Mouse (Mus musculus): ENCODE measurements around the gene Gm14408. TPM values are rescaled to one million over a fixed set of nuclear protein-coding genes. Genes with fewer than 3 reads are reported as not detected.

Gene Gm14408
- polyA plus RNA-seq (2017; shearing (Covaris generic)), result not detected

DNA sequence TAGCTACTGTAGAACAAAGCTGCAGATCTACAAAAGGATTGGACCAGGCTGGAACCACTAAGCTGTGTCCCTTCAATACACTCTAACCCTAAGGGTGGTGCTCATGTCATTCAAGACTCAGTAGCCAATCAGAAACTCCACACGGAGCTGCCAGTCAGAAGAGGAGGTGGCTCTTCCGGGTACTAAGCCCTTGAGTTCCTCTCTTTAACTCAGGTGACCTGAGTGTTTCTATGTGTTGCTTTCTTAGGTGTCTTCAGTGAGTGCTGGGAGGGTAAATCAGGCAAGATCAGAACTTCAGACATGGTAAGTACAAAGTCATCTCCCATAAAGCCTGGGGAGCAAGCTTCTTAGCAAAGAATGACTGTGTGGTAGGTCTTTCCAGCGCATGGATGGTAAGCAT, at the start of gene Gm14408:
TSS of gene Gm14408 (plus strand) at position 301 of the 400 bp plus-strand sequence.

DNA sequence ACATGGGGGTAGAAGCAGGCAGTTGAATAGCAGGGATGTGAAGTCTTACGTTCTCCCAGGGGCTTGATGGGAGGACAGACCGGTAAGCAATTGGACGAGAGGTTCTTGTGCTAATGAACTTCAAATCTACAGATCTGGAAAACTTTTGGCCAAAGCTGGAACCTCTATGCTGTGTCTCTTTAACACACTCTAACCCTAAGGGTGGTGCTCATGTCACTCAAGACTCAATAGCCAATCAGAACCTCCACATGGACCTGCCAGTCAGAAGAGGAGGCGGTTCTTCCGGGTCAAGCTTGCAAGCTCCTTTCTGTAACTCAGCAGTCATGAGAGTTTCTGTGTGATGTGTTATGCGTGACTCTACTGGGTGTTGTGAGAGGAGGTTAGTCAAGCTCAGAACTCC, 32.6 kb upstream of the Gm14408 start, which contains the start of gene Gm14295:
TSS of gene Gm14295 (plus strand) at position 301 of the 400 bp plus-strand sequence.

Other genes starting within 250 kb of the Gm14408 start
- gene Gm14308, start 194.8 kb upstream of the Gm14408 start, polyA plus RNA-seq (2017; shearing (Covaris generic)), result 1.6 TPM
- 6.8 TPM for gene Zfp973, start 160.6 kb upstream of the Gm14408 start, polyA plus RNA-seq (2017; shearing (Covaris generic))
- gene Gm14305, start 122.8 kb upstream of the Gm14408 start, polyA plus RNA-seq (2017; shearing (Covaris generic)), result 6.4 TPM
- gene Gm14295, start 32.5 kb upstream of the Gm14408 start, polyA plus RNA-seq (2017; shearing (Covaris generic)), result 6.8 TPM
- 4.5 TPM for gene Gm14296, start 96.7 kb downstream of the Gm14408 start, polyA plus RNA-seq (2017; shearing (Covaris generic))
- gene Gm14419, start 169.8 kb downstream of the Gm14408 start, polyA plus RNA-seq (2017; shearing (Covaris generic)), result 2.0 TPM
- 0.53 TPM for gene Gm14401, start 243.2 kb downstream of the Gm14408 start, polyA plus RNA-seq (2017; shearing (Covaris generic))

All from CD4-positive, CD25-positive, alpha-beta regulatory T cell (primary cell).